ENCODE assay signal across 7 mouse cellular contexts in the genomic region with DNA sequence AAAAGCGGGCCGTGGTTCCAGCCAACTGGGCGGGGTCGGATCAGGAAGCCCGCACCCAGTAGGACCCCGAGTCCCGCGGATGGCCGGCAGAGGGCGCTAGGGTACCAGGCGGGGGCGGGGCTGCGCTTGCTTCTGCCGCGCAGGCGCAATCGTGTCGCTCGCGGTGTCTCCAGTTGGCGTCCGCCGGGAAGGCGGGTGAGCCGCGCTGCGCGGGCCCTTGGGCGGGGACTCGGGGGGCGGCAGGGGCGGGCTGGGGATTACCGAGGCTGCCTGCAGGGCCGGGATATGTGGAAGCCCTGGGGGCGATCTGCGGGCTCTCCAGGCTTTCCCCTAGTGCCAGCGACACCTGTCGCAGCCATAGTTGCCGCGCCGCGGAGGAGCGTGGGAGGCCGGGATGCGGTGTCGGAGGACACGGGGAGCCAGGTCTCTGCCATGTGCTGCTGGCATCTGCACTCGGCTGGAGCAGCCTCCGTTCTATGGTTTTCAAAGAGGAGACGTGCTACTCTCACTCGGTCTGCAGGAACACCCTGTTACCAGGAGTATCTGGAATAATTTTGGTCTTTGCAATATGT. TPM values are rescaled to one million over a fixed set of nuclear protein-coding genes. Genes with fewer than 3 reads are reported as not detected.
DNase-seq lines count a peak whose midpoint lies in the region; ATAC-seq and TF ChIP-seq lines count a peak whose summit lies in the region.

A gene (plus strand): TSS at position 143 of the 572 bp plus-strand sequence.

- peak; percentile 98 for TF ChIP-seq CTCF in intestine, postnatal 0 days (IDR thresholded peaks at IDR 0.05; ENCODE audit: low read depth)
- peak; percentile 96 for TF ChIP-seq CTCF in small intestine, adult 2 months (IDR thresholded peaks at IDR 0.05; ENCODE audit: extremely low read depth, insufficient read length, insufficient replicate concordance, low read depth, low read length)

- intact Hi-C loops in left cerebral cortex, postnatal 4 days (cut with DNase I), result loop anchor here (5.0 to 10.0 kb wide), 3 partner anchors 69 to 279 kb away; a partner anchor contains a TSS

- H3K27me3 ChIP-seq in intestine, postnatal 0 days (replicated peaks; ENCODE audit: control insufficient read depth, insufficient read depth, low read length), result no peaks in the 10 kb centered on the region
- H3K27me3 ChIP-seq in midbrain, embryonic 12.5 days, result no peaks in the 10 kb centered on the region
- H3K27me3 ChIP-seq in small intestine, adult 2 months (ENCODE audit: control insufficient read depth, insufficient read depth, low read length), result no peaks in the 10 kb centered on the region

- peak; percentile 81; the same call in 1 of the 2 replicates for TF ChIP-seq POLR2A in small intestine, adult 2 months (IDR thresholded peaks at IDR 0.05; ENCODE audit: low read depth, low read length)

- H3K9ac ChIP-seq in intestine, postnatal 0 days (ENCODE audit: low read depth, low read length), result peak within 1 kb of the TSS; percentile 71
- peak within 1 kb of the TSS; percentile 68 for H3K9ac ChIP-seq in midbrain, embryonic 12.5 days (replicated peaks)

- peak within 1 kb of the TSS; percentile 81 for H3K4me2 ChIP-seq in intestine, postnatal 0 days (replicated peaks; ENCODE audit: low read depth)
- peak within 1 kb of the TSS; percentile 72 for H3K4me2 ChIP-seq in midbrain, embryonic 12.5 days (replicated peaks)

- under 1% methylated on average over 49 of the region's 51 CpGs for WGBS in intestine, postnatal 0 days
- under 1% methylated on average over 37 of the region's 51 CpGs for WGBS in midbrain, embryonic 12.5 days
- under 1% methylated on average over 51 of the region's 51 CpGs for WGBS in small intestine, adult 2 months

- peak within 1 kb of the TSS; percentile 66 for H3K4me3 ChIP-seq in intestine, postnatal 0 days (ENCODE audit: low read depth, low read length)
- H3K4me3 ChIP-seq in midbrain, embryonic 12.5 days, result peak within 1 kb of the TSS; percentile 64
- H3K4me3 ChIP-seq in small intestine, adult 2 months (ENCODE audit: low read depth, low read length), result peak within 1 kb of the TSS; percentile 84

- H3K4me1 ChIP-seq in intestine, postnatal 0 days (replicated peaks; ENCODE audit: control insufficient read depth, insufficient read depth, low read length), result no peaks in the 10 kb centered on the region
- H3K4me1 ChIP-seq in midbrain, embryonic 12.5 days, result peaks cover 22% of the 10 kb centered on the region
- peaks cover 5% of the 10 kb centered on the region for H3K4me1 ChIP-seq in small intestine, adult 2 months (ENCODE audit: control insufficient read depth, insufficient read depth, insufficient read length, low read length)

- no peak within 1 kb of the TSS for H3K27ac ChIP-seq in intestine, postnatal 0 days (ENCODE audit: low read depth, low read length)
- H3K27ac ChIP-seq in midbrain, embryonic 12.5 days (replicated peaks), result peak within 1 kb of the TSS; percentile 71
- no peak within 1 kb of the TSS; the same call in 1 of the 2 replicates for H3K27ac ChIP-seq in small intestine, adult 2 months (ENCODE audit: insufficient read depth, low read depth, low read length)

- DNase-seq in adrenal gland, adult 8-10 months, result peak; percentile 93
- DNase-seq in embryo, embryonic 9.5 days (ENCODE audit: extremely low spot score), result peak; percentile 98
- DNase-seq in gonadal fat pad, adult 2 months (ENCODE audit: low read depth), result no peak
- peak; percentile 97 for DNase-seq in left cerebral cortex, postnatal 4 days

- H3K9me3 ChIP-seq in intestine, postnatal 0 days (ENCODE audit: control insufficient read depth), result no peaks in the 10 kb centered on the region
- no peaks in the 10 kb centered on the region for H3K9me3 ChIP-seq in midbrain, embryonic 12.5 days

- ATAC-seq in intestine, postnatal 0 days, result peak; percentile 81
- peak; percentile 88 for ATAC-seq in midbrain, embryonic 12.5 days (ENCODE audit: low FRiP score, low read depth)

- no peaks in the 10 kb centered on the region for H3K36me3 ChIP-seq in intestine, postnatal 0 days (ENCODE audit: control insufficient read depth, insufficient read depth)
- no peaks in the 10 kb centered on the region for H3K36me3 ChIP-seq in midbrain, embryonic 12.5 days
- H3K36me3 ChIP-seq in small intestine, adult 2 months (ENCODE audit: control insufficient read depth, insufficient read depth, low read length), result no peaks in the 10 kb centered on the region

RNA-seq across cellular contexts. Expression of the gene that starts here (rescaled TPM):
- total RNA-seq in adrenal gland, adult 8-10 months (2022), result 10 to 100 TPM; 40.6 to 46.6 (median 42.1) TPM
- 19.8 and 26.5 TPM in 2 replicates for polyA plus RNA-seq in gonadal fat pad, adult 2 months (2012; rRNA removed)
- polyA plus RNA-seq in intestine, postnatal 0 days (2015; fragmentation: Nextera tagmentation; extraction: Ambion mirVana), result 15.6 and 20.4 TPM in 2 replicates
- 10 to 100 TPM; 28.0 to 36.5 TPM for total RNA-seq in left cerebral cortex, postnatal 4 days (2021)
- 17.0 and 17.3 TPM in 2 replicates for polyA plus RNA-seq in midbrain, embryonic 12.5 days (2016; fragmentation: Nextera tagmentation; extraction: Ambion mirVana)
- polyA plus RNA-seq in small intestine, adult 2 months (2012; rRNA removed), result 11.4 and 14.0 TPM in 2 replicates
